Mouse (Mus musculus) cerebellum, adult 11-12 months (tissue): ENCODE measurements around the gene Gm20683.
"Not testable (repeated sequence)": the region's sequence is repeated elsewhere in the genome, so short reads cannot be mapped to it uniquely, and the experiment has no call there.

Source experiments
- DNase-seq: peaks from one replicate; pipeline ENCODE4 v3.0.0; 2022

Gm20683 gene

GRCm38 (mm10) chr17:25873405-25874147 lies 32.0 kb upstream of the Gm20683 start:
- DNase-seq, result peak; percentile 24

GRCm38 (mm10) chr17:25872676-25873075 lies 31.1 kb upstream of the Gm20683 start:
- no peak for DNase-seq

DNA sequence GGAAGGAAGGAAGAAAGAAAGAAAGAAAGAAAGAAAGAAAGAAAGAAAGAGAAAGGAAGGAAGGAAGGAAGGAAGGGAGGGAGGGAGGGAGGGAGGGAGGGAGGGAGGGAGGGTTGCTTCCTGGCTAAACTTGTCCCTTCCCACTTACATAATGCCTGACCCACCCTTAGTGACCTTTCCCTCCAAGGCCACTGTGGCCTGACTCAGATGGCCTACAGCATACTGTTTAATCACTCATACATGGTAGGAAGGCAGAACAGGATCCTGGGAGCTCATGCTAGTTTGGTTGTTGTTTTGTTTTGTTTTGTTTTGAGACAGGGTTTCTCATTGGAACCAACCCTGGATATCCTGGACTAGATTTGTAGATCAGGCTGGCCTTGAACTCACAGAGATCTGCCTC lies 30.0 kb upstream of the Gm20683 start:
- DNase-seq, result not testable (repeated sequence)

GRCm38 (mm10) chr17:25869954-25870353 lies 28.4 kb upstream of the Gm20683 start:
- DNase-seq, result no peak

- DNase-seq, result no peak
Measured at GRCm38 (mm10) chr17:25869498-25869897, 27.9 kb upstream of the Gm20683 start.

- DNase-seq, result peak; percentile 84
Measured at GRCm38 (mm10) chr17:25868601-25869191, 27.1 kb upstream of the Gm20683 start, which contains the start of gene Mcrip2. TSS of gene Mcrip2 (minus strand) at chr17:25868764.

- DNase-seq, result peak; percentile 74
Measured at GRCm38 (mm10) chr17:25867836-25868600, 26.5 kb upstream of the Gm20683 start.

DNA sequence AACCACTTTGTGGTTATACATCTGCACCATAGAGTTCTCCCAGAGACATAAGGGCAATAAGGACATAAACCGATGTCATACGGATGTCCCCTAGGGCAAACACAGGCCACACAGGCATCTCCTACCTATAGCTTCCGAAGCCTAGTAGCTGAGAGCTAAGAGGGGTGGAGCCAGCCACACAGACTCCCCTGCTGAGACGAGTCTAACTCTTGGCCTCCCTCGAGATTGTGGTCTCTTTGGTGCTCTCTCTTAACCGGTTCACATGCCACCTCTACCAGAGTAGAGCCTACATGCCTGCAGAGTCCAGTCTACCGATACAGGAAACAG lies 25.9 kb upstream of the Gm20683 start:
- DNase-seq, result peak; percentile 62

DNA sequence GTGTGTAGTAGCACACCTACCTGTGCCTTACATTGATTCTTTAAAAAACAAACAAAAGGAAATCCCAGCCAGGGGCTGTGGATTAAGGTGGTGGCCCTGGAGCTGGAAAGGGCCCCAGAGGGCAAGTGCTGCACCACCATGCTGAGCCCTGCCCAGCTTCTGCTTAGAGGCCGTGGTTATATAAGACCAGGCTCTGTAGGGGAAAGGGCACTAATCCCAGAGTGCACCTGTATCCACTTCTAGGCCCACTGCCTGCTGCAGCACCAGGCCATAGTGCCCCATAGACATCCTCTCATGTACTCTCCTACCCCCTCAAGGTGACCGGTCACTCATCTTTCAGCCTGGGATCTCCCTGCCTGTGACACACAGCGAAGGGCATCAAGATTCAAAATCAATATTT lies 24.6 kb upstream of the Gm20683 start:
- no peak for DNase-seq

- DNase-seq, result no peak
Measured at GRCm38 (mm10) chr17:25865288-25865687, 23.7 kb upstream of the Gm20683 start.

DNA sequence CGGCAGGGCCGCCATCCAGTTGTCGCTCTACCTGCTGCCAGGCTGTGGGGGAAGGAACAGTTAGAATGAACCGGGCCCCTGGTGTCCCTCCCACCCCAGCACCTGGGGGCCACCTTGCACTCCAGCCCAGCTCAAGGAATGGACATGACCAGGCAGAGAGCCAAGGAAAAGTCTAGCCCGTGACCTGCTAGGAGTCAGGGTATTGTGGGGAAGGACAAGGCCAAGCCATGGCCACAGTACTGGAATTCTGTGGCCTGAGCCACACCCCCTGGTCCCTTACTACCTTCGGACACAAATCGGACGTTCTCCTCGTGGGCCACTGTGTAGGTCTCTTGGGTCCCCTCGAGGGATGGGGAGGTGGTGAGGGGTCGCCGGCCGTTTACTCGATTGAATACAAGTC lies 22.7 kb upstream of the Gm20683 start:
- no peak for DNase-seq

DNA sequence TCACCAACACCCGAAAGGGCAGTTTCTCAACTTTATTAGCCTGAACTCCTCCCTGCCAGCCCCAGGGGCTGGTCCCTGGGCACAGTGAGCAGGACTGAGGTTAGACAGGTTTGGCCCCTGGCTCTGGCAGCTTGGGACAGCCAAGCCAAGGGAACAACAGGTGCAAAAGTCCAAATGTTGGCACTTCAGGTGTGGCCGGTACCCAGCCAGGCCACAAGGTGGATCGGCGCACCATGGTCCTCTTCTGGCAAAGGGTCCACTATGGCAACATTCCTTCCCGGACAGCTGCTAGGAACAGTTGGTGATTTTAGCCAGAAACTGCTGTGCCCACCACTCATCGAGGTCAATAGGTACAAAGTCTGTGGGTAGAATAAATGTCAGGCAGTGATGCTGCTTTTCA lies 22.1 kb upstream of the Gm20683 start:
- no peak for DNase-seq

- DNase-seq, result no peak
Measured at GRCm38 (mm10) chr17:25861704-25862612, 20.4 kb upstream of the Gm20683 start.

- peak; percentile 91 for DNase-seq
Measured at GRCm38 (mm10) chr17:25860832-25861703, 19.5 kb upstream of the Gm20683 start, which contains the start of gene Wdr90. TSS of gene Wdr90 (minus strand) at chr17:25861501.

- peak; percentile 61 for DNase-seq
Measured at GRCm38 (mm10) chr17:25860229-25860628, 18.7 kb upstream of the Gm20683 start.

DNA sequence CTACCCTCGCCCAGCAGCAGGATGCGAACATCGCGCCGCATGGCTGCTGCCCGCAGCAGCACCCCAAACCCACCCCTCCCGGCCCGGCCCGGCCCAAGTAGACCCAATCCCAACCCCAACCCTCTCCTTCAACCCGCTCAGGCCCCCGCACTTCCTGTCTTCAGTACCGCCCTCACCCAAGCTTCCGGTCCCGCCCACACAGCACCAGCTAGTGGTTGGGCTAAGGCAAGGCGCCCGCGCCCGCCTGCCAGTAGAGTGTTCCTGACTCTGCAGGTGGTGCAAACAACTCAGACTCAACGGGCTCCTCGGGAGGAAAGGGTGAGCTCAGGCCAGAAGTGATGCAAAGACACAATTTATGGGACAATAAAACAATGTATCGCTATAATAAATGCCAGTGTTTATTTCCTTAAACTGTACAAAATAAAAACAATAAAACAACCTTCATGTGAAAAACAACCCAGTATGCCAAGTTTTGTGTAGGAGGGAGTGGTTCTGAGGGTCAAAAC lies 2.9 kb upstream of the Gm20683 start, which contains the start of gene Rhot2:
Gene Rhot2, minus strand, starts transcription at position 456 of the 506 bp plus-strand sequence.
- DNase-seq, result peak; percentile 95

GRCm38 (mm10) chr17:25843636-25844395 lies 2.3 kb upstream of the Gm20683 start:
- DNase-seq, result peak; percentile 63

DNA sequence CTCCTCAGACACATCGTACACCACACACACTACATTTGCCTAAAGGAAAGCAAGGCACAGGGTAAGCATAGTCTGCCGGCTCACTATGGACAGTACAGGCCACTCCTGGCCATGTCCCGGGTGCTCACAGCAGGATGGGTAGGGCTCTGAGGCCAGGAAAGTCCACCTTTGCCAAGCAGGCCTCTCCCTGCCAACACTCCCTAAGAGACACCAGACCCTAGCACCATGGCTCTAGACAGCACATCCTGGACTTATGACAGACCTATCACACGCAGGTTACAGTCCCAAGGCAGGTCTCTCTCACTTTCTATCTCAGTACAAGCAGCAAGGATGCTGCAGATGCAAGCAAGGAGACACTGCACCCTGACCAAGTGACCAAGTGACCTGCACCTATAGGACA lies 1.6 kb upstream of the Gm20683 start:
- peak; percentile 53 for DNase-seq

DNA sequence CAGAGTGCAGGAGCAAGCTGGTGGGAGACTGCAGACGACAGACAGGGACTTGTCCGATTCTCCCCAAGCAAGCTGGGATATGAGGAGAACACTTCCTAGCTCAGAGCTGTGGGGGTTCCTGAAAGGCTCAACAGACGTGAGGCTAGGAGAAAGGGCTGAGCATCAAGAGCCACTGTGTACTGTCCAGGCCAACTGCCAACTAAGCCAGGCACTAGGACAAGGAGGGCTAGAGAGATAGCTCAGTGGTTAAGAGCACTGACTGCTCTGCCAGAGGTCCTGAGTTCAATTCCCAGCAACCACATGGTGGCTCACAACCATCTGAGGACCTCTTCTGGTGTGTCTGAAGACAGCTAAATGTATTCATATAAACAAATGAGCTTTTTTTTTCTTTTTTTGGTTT lies 946 bp upstream of the Gm20683 start:
- peak; percentile 41 for DNase-seq

DNA sequence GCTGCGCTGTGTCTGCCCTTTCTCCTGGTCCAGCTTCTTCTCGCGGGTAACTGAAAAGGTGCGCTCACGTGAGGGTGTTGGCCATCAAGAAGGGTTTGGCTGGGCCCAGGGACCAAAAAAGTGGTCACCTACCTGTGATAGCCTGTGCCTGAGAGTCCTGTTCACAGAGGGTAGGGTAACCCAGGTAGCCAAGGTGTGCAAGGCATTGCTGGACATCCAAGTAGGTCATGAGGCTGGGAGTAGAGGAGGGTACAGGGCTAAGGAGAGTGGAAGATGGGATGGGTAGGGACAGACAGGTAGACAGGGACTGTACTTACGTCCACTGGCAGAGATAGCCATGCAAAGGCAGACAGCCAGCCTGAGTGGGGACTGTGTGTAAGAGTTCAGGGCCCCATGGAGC lies 1.0 kb downstream of the Gm20683 start:
- DNase-seq, result no peak
